Comparison of ENCODE assay signal across 24 mouse cellular contexts in genomic region chr11:67140175-67140574, GRCm38 (mm10). TPM values are rescaled to one million over a fixed set of nuclear protein-coding genes. Genes with fewer than 3 reads are reported as not detected.
DNase-seq lines count a peak whose midpoint lies in the region; ATAC-seq and TF ChIP-seq lines count a peak whose summit lies in the region.
"Had no signal": no experiment of that assay in that cellular context is flagged by ENCODE, and none has a peak within 500 bp of the region (broad histone marks: within the 10 kb centered on the region; RNA-seq: fewer than 3 reads in every experiment).

No protein-coding gene starts in this region.

- peaks cover 0 to 7% of the 10 kb centered on the region in 2 experiments for H3K36me3 ChIP-seq in CH12.LX (replicated peaks in 1 of 2; ENCODE audit: control insufficient read depth in 1 of 2, insufficient read depth in 1 of 2, low read length in 1 of 2)
- H3K36me3 ChIP-seq in midbrain, embryonic 15.5 days (replicated peaks): no peaks in the 10 kb centered on the region
- H3K36me3 ChIP-seq: embryonic facial prominence, embryonic 10.5 days; embryonic facial prominence, embryonic 12.5 days; forebrain, embryonic 15.5 days; G1E had no signal

- peak overlapping the region; percentile 91 for H3K27ac ChIP-seq in gastrocnemius, adult 2 months
- no peak overlapping the region for H3K27ac ChIP-seq in CH12.LX (ENCODE audit: insufficient read depth, low read depth)
- H3K27ac ChIP-seq in midbrain, embryonic 15.5 days: no peak overlapping the region
- H3K27ac ChIP-seq: embryonic facial prominence, embryonic 10.5 days; embryonic facial prominence, embryonic 12.5 days; forebrain, embryonic 13.5 days; forebrain, embryonic 15.5 days had no signal

- 89% methylated on average over 5 of the region's 5 CpGs for WGBS in midbrain, embryonic 15.5 days

- dilution Hi-C loops in CH12.LX (cut with MboI; ENCODE audit: extremely low pct_ligation_motif_present, extremely low pct_unique_long_range_greater_than_20kb, low sequenced_read_pairs): no loop called here

- peak; percentile 34 for DNase-seq in gastrocnemius, adult 2 months
- no peak for DNase-seq in gastrocnemius, postnatal 36 days
- no peak for DNase-seq in CH12.LX (ENCODE audit: extremely low read depth)
- peak; percentile 28 for DNase-seq in brain, adult 2 months (ENCODE audit: low read depth, low spot score)
- DNase-seq in cerebellum, adult 11-12 months: no peak
- DNase-seq: adrenal gland, adult 8-10 months; adrenal gland, postnatal 14 days; adrenal gland, postnatal 36 days; cerebellum, adult 11 months; cerebellum, adult 2 months; cerebellum, adult 9-10 months; cerebellum, postnatal 10 days; cerebellum, postnatal 25 days; forebrain, postnatal 0 days had no signal

- no peak for ATAC-seq in midbrain, embryonic 15.5 days (replicated peaks)
- ATAC-seq: activated CD4-positive, CD25-positive, alpha-beta regulatory T cell, adult 4 months; forebrain, embryonic 13.5 days; forebrain, embryonic 15.5 days; forebrain, postnatal 0 days; Patski had no signal

- H3K4me1 ChIP-seq in CH12.LX (ENCODE audit: control insufficient read depth in 1 of 2, insufficient read depth in 2 of 2): peaks cover 12 to 44% of the 10 kb centered on the region in 2 experiments
- no peaks in the 10 kb centered on the region for H3K4me1 ChIP-seq in midbrain, embryonic 15.5 days
- H3K4me1 ChIP-seq: embryonic facial prominence, embryonic 12.5 days; forebrain, embryonic 13.5 days; forebrain, embryonic 15.5 days had no signal

- no peak for TF ChIP-seq POLR2A in CH12.LX (IDR thresholded peaks at IDR 0.05; ENCODE audit: low read depth, low read length)

- TF ChIP-seq EP300 in CH12.LX (IDR thresholded peaks at IDR 0.05; ENCODE audit: low read length): no peak

- in situ Hi-C loops in CH12.LX (cut with MboI; ENCODE audit: low pct_ligation_motif_present, low pct_unique_long_range_greater_than_20kb, low sequenced_read_pairs): no loop called here

- peak overlapping the region; percentile 49 for H3K4me3 ChIP-seq in gastrocnemius, adult 2 months
- no peak overlapping the region for H3K4me3 ChIP-seq in CH12.LX (replicated peaks in 1 of 3; ENCODE audit: low read depth in 2 of 3, low read length in 2 of 3, poor library complexity in 1 of 3)
- no peak overlapping the region for H3K4me3 ChIP-seq in midbrain, embryonic 15.5 days
- H3K4me3 ChIP-seq: embryonic facial prominence, embryonic 10.5 days; embryonic facial prominence, embryonic 12.5 days; forebrain, embryonic 13.5 days; forebrain, embryonic 15.5 days had no signal

- intact Hi-C loops in gastrocnemius, adult 2 months (cut with DNase I): no loop called here
- intact Hi-C loops in gastrocnemius, postnatal 36 days (cut with DNase I): loop anchor here (2.0 kb wide), 1 partner anchor 93 kb away; no protein-coding TSS in a partner anchor

- H3K4me2 ChIP-seq in CH12.LX (ENCODE audit: insufficient read depth, low read depth, poor library complexity, severe bottlenecking): no peak overlapping the region
- H3K4me2 ChIP-seq in midbrain, embryonic 15.5 days: no peak overlapping the region
- H3K4me2 ChIP-seq: embryonic facial prominence, embryonic 12.5 days; forebrain, embryonic 13.5 days; forebrain, embryonic 15.5 days had no signal

- H3K79me2 ChIP-seq in CH12.LX (replicated peaks; ENCODE audit: control insufficient read depth, extremely low read depth, insufficient read depth, poor library complexity, severe bottlenecking): peaks cover 8% of the 10 kb centered on the region

- peak overlapping the region; percentile 85; the same call in 1 of the 2 replicates for H3K9ac ChIP-seq in CH12.LX (ENCODE audit: insufficient read depth, low read depth)
- H3K9ac ChIP-seq in midbrain, embryonic 15.5 days: no peak overlapping the region
- H3K9ac ChIP-seq: embryonic facial prominence, embryonic 12.5 days; forebrain, embryonic 13.5 days; forebrain, embryonic 15.5 days; forebrain, postnatal 0 days had no signal

- no peak for TF ChIP-seq CTCF in gastrocnemius, adult 2 months (IDR thresholded peaks at IDR 0.05)
- no peak for TF ChIP-seq CTCF in CH12.LX (conservative IDR thresholded peaks at IDR 0.05 in 1 of 2, IDR thresholded peaks at IDR 0.05 in 1 of 2; ENCODE audit: low read depth in 2 of 2, low read length in 2 of 2)

- no peaks in the 10 kb centered on the region for H3K27me3 ChIP-seq in CH12.LX (replicated peaks)
- H3K27me3 ChIP-seq in midbrain, embryonic 15.5 days (replicated peaks): no peaks in the 10 kb centered on the region
- H3K27me3 ChIP-seq: embryonic facial prominence, embryonic 12.5 days; forebrain, embryonic 13.5 days; forebrain, embryonic 15.5 days had no signal

- TF ChIP-seq RAD21 in CH12.LX (IDR thresholded peaks at IDR 0.05; ENCODE audit: low read depth, low read length): no peak

- H3K9me3 ChIP-seq in CH12.LX (replicated peaks; ENCODE audit: low read length): no peaks in the 10 kb centered on the region
- no peaks in the 10 kb centered on the region for H3K9me3 ChIP-seq in midbrain, embryonic 15.5 days
- H3K9me3 ChIP-seq: embryonic facial prominence, embryonic 10.5 days; embryonic facial prominence, embryonic 12.5 days; forebrain, embryonic 13.5 days; forebrain, embryonic 15.5 days had no signal

TF ChIP-seq in CH12.LX, 34 proteins besides CTCF, POLR2A, EP300 and RAD21:
- no peak for TF ChIP-seq USF1 (IDR thresholded peaks at IDR 0.05; ENCODE audit: low read depth, low read length)
- no peak for TF ChIP-seq ZNF384 (IDR thresholded peaks at IDR 0.05; ENCODE audit: low read depth, low read length)
- TF ChIP-seq MXI1 (IDR thresholded peaks at IDR 0.05; ENCODE audit: low read depth, low read length): no peak
- TF ChIP-seq CHD2 (IDR thresholded peaks at IDR 0.05; ENCODE audit: low read length): no peak
- no peak for TF ChIP-seq MAZ (IDR thresholded peaks at IDR 0.05; ENCODE audit: low read depth, low read length)
- no peak for TF ChIP-seq GABPA (IDR thresholded peaks at IDR 0.05; ENCODE audit: insufficient replicate concordance, low read depth, low read length)
- TF ChIP-seq NRF1 (IDR thresholded peaks at IDR 0.05; ENCODE audit: low read depth, low read length): no peak

RNA-seq across cellular contexts. Expression of gene Myh2, which starts 30.7 kb away (rescaled TPM):
- total RNA-seq in gastrocnemius, adult 2 months (2021): 1,000 to 10,000 TPM; 1,238 to 3,712 TPM
- total RNA-seq in gastrocnemius, postnatal 36 days (2021): 1,000 to 10,000 TPM; 1,281 to 1,857 TPM
- total RNA-seq in CH12.LX (2012; rRNA removed) (0.08 TPM in 2 replicates), CH12.LX (2014; rRNA removed) (0.04 TPM in 1 of 2 replicates, not detected in the other)
- 0.04 TPM in 1 of 2 replicates, not detected in the other for polyA plus RNA-seq in CH12.LX (2012; ENCODE audit: insufficient read length, low read depth)
- polyA plus RNA-seq in midbrain, embryonic 15.5 days (2015; fragmentation: Nextera tagmentation; extraction: Ambion mirVana): 0.08 and 0.25 TPM in 2 replicates
- total RNA-seq: adrenal gland, adult 8-10 months; adrenal gland, postnatal 14 days had no signal
- polyA plus RNA-seq: activated CD4-positive, CD25-positive, alpha-beta regulatory T cell, adult 4 months; C2C12; cerebellum, adult 2 months; forebrain, embryonic 11.5 days; forebrain, embryonic 13.5 days; forebrain, embryonic 15.5 days; G1E; Patski had no signal

RNA-seq across cellular contexts. Expression of gene Myh1, which starts 59.7 kb away (rescaled TPM):
- 1,000 to 10,000 TPM; 1,466 to 5,880 TPM for total RNA-seq in gastrocnemius, adult 2 months (2021)
- total RNA-seq in gastrocnemius, postnatal 36 days (2021): 1,000 to 10,000 TPM; 2,071 to 3,124 TPM
- 0.04 TPM in 2 replicates for total RNA-seq in CH12.LX (2012; rRNA removed)
- 0.04 TPM in 1 of 2 replicates, not detected in the other for total RNA-seq in CH12.LX (2014; rRNA removed)
- polyA plus RNA-seq in CH12.LX (2012; ENCODE audit: insufficient read length, low read depth): 0.04 TPM in 1 of 2 replicates, not detected in the other
- polyA plus RNA-seq in midbrain, embryonic 15.5 days (2015; fragmentation: Nextera tagmentation; extraction: Ambion mirVana): 0.05 and 0.10 TPM in 2 replicates
- total RNA-seq: G1E had no signal
- polyA plus RNA-seq: activated CD4-positive, CD25-positive, alpha-beta regulatory T cell, adult 4 months; cerebellum, adult 2 months; embryonic facial prominence, embryonic 10.5 days; forebrain, embryonic 11.5 days; G1E; Patski had no signal

Comparison
In these comparisons a context has a peak if more than half of its experiments do, and no peak if none do; other contexts are left out.
1. DNase-seq: peak in gastrocnemius, adult 2 months (single experiment) and brain, adult 2 months (single experiment); none in gastrocnemius, postnatal 36 days (0 of 2), CH12.LX (single experiment) and cerebellum, adult 11-12 months (single experiment).
2. RNA of gene Myh2, which starts 30.7 kb away (total RNA-seq): 1,238 to 3,712 TPM in gastrocnemius, adult 2 months and 1,281 to 1,857 TPM in gastrocnemius, postnatal 36 days; 0.04 to 0.08 TPM in CH12.LX; every median in the first group is over 1,000 times any median in the second.
3. RNA of gene Myh1, which starts 59.7 kb away (total RNA-seq): 1,466 to 5,880 TPM in gastrocnemius, adult 2 months and 2,071 to 3,124 TPM in gastrocnemius, postnatal 36 days; 0.04 TPM in CH12.LX; every median in the first group is over 1,000 times any median in the second.